Mouse (Mus musculus) liver, embryonic 11.5 days (tissue): ENCODE results near the gene Wdfy4. TPM values are rescaled to one million over a fixed set of nuclear protein-coding genes. Genes with fewer than 3 reads are reported as not detected.

Source experiments
- ATAC-seq: fragments of 200-750 bp; cut with Nextera tagmentation; replicated peaks from 2 replicates; pipeline ENCODE4 v1.8.0; 2017; ENCODE audit warnings: moderate number of reproducible peaks, mild to moderate bottlenecking, moderate TSS enrichment, moderate library complexity; ENCODE audit not compliant: low FRiP score
- DNase-seq: peaks from one replicate; pipeline ENCODE4 v3.0.0-alpha.2; 2017; ENCODE audit warnings: low spot score
- H3K27ac ChIP-seq: fragments of 300-500 bp; sonication (generic); 2 replicates; pipeline ENCODE4 v1.5.1; 2014; ENCODE audit warnings: mild to moderate bottlenecking, low read depth, low read length, control low read depth
- H3K27me3 ChIP-seq: fragments of 300-500 bp; sonication (generic); replicated peaks from 2 replicates; pipeline ENCODE4 v1.6.1; 2014; ENCODE audit warnings: low read length, mixed read lengths; ENCODE audit not compliant: control insufficient read depth, insufficient read depth
- H3K36me3 ChIP-seq: fragments of 300-500 bp; sonication (generic); 2 replicates; pipeline ENCODE4 v1.6.1; 2014; ENCODE audit warnings: mild to moderate bottlenecking, low read length, moderate library complexity, mixed read lengths; ENCODE audit not compliant: control insufficient read depth, insufficient read depth
- H3K4me1 ChIP-seq: fragments of 300-500 bp; sonication (generic); replicated peaks from 2 replicates; pipeline ENCODE4 v1.6.1; 2014; ENCODE audit warnings: low read length, mixed read lengths; ENCODE audit not compliant: control insufficient read depth, insufficient read depth
- H3K4me2 ChIP-seq: fragments of 300-500 bp; sonication (generic); 2 replicates; pipeline ENCODE4 v1.6.1; 2014; ENCODE audit warnings: mild to moderate bottlenecking, control low read depth, moderate library complexity
- H3K4me3 ChIP-seq: fragments of 300-500 bp; sonication (generic); 2 replicates; pipeline ENCODE4 v1.5.1; 2014; ENCODE audit warnings: low read depth, low read length, control low read depth
- H3K9ac ChIP-seq: fragments of 300-500 bp; sonication (generic); 2 replicates; pipeline ENCODE4 v1.6.1; 2014; ENCODE audit warnings: low read depth, low read length, control low read depth
- H3K9me3 ChIP-seq: fragments of 300-500 bp; sonication (generic); 2 replicates; pipeline ENCODE4 v1.6.1; 2016; ENCODE audit warnings: low read length, inconsistent platforms, mixed read lengths; ENCODE audit not compliant: control insufficient read depth
- WGBS: fragments of 180-500 bp; shearing (Covaris S2); extraction: QIAGEN DNeasy Blood & Tissue Kit; methylation state at CpG from one replicate; pipeline ENCODE4 v1.1.7; 2014; 5-methylcytosine and 5-hydroxymethylcytosine counted together
- polyA plus RNA-seq: library from polyadenylated mRNA; unstranded; fragments of >200 nt; fragmentation: Nextera tagmentation; extraction: Ambion mirVana; gene quantifications from 2 replicates; pipeline ENCODE4 v1.2.1, GENCODE M21; 2014

Wdfy4 gene
- polyA plus RNA-seq, 1 experiment from 2014 or later = 1.9 TPM

DNA sequence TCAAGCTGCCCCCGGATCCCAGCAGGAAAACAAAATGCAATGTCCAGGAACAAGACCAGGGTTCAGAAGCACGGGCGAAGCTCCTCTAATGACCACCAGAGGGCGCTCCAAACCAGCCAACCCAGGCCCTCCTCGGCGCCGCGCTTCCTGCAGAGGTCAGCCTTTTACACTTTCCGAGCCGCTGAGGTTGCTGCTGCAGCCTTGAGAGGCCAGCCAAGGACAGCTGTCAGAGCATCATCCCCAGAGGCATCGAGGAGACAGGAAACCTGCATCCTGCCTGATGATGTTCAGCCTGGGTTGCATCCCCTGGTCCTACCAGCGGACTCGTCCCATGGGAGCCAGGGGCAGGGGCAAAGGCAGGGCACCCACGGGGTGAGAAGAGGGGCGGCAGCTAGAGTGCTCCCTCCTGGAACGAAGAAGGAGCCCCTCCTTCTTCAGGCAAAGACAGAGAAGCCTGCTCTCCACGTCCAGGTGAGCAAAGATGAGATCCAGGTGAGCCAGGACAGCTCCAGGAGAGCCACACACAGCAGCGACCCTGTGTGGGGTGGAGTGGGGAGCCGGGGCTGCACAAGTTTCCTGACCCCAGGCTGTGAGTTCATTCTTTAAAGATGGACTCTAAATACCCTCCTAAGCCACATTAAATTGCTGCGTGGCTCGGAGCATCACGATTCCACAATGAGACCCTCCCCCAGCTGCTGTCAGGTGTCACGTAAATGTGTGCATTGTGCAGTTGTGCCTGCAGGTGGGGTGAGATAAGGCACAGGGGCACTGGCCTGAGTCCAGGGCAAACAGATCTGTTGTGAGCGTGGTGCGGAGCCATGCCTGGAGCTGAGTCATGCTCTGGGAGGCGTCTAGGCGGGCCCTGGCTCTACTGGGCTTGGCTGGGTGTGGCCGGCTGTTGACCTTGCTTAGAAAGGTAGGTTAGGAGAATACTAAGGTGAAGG, 28.8 kb upstream of the Wdfy4 start, which contains the start of gene Arhgap22:
TSS of gene Arhgap22 (plus strand) at position 204 of the 944 bp plus-strand sequence.
- peak; percentile 79 for ATAC-seq
- H3K4me1 ChIP-seq = peaks cover 10% of the 10 kb centered on the region
- no peaks in the 10 kb centered on the region for H3K9me3 ChIP-seq
- DNase-seq = peak; percentile 78
- H3K27ac ChIP-seq = no peak within 1 kb of the TSS
- peak within 1 kb of the TSS; percentile 41 for H3K4me2 ChIP-seq
- H3K4me3 ChIP-seq = no peak within 1 kb of the TSS
- no peak within 1 kb of the TSS for H3K9ac ChIP-seq
- H3K36me3 ChIP-seq = no peaks in the 10 kb centered on the region
- 14% methylated on average over 28 of the region's 28 CpGs for WGBS
- 0 out of 2 replicates have a peak, but pooled peaks cover 3% of the 10 kb centered on the region for H3K27me3 ChIP-seq

DNA sequence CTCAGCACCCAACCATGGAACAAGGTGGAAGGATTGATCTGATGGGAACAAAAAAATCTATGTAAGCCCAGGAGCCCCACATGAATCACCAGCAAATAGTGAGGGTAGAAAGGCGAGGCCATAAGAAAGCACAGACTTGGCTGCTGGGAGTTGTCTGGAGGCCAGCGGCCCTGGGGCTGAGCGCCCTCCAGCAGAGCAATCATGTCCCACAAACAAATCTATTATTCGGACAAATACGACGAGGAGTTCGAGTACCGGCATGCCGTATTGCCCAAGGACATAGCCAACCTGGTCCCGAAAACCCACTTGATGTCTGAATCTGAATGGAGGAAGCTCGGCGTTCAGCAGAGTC, 27.6 kb upstream of the Wdfy4 start:
- no peak overlapping the region for H3K27ac ChIP-seq
- DNase-seq (no peak), ATAC-seq (no peak)
- 0 out of 2 replicates have a peak, but pooled peaks cover 3% of the 10 kb centered on the region for H3K27me3 ChIP-seq
- no peak overlapping the region for H3K4me2 ChIP-seq
- WGBS = 83% methylated on average over 12 of the region's 12 CpGs
- peaks cover 10% of the 10 kb centered on the region for H3K4me1 ChIP-seq
- no peak overlapping the region for H3K4me3 ChIP-seq
- H3K9ac ChIP-seq = no peak overlapping the region
- no peaks in the 10 kb centered on the region for H3K36me3 ChIP-seq
- no peaks in the 10 kb centered on the region for H3K9me3 ChIP-seq

DNA sequence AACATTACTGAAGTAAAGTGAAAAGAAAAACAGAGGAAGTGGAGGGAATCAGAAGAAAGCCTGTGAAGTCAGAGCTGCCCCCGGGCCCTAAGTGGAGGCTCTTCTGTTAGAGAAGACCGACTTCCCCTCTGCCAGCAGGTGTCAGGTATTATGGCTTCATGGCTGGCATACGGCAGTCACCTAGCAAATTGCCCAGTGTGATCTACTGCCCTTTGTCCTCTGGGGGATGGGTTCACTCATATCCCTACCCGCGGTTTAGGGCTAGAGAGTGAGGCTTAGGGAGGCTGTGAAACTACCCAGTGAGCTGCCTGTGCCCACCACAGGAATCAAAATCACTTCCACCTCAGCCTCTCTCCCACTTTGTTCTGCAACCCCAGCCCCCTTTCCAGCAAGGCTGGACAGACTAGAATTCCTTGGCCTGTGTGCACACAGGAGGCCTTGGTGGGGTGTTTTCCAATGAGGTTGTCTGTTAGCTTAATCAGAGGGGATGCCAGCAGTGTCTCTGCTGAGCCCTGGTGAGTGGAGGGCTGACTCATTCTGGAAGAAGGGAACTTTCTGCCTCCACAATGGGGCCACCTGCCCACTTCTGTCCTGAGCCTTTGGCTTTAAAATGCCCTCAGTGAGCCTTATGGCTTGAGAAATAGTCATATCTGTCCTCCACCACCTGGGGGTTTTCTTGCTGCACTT, 27.1 kb upstream of the Wdfy4 start:
- H3K27ac ChIP-seq = no peak overlapping the region
- no peak overlapping the region for H3K9ac ChIP-seq
- no peak for ATAC-seq
- no peak overlapping the region for H3K4me3 ChIP-seq
- 58% methylated on average over 5 of the region's 5 CpGs for WGBS
- no peak overlapping the region for H3K4me2 ChIP-seq
- H3K9me3 ChIP-seq = no peaks in the 10 kb centered on the region
- DNase-seq = no peak
- peaks cover 3% of the 10 kb centered on the region; the same call in 1 of the 2 replicates for H3K27me3 ChIP-seq
- H3K36me3 ChIP-seq = no peaks in the 10 kb centered on the region
- H3K4me1 ChIP-seq = peaks cover 10% of the 10 kb centered on the region

DNA sequence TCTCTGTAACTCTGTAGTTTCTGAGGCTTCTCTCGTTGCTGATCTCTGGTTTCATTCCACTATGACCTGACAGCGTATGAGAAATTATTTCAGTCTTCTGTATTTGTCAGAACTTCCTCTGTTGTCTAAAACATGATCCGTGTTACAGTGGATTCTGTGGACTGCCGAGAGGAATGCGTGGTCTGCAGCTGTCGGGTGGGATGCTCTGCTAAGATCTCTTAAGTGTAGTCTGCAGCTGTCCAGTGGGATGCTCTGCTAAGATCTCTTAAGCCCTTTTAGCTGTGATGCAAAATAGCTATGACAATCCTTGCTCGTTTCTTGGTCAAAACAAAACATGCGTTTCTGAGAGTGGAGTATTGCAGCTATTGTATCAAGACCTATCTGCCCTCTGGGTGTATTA, 25.5 kb upstream of the Wdfy4 start:
- H3K4me3 ChIP-seq = no peak overlapping the region

DNA sequence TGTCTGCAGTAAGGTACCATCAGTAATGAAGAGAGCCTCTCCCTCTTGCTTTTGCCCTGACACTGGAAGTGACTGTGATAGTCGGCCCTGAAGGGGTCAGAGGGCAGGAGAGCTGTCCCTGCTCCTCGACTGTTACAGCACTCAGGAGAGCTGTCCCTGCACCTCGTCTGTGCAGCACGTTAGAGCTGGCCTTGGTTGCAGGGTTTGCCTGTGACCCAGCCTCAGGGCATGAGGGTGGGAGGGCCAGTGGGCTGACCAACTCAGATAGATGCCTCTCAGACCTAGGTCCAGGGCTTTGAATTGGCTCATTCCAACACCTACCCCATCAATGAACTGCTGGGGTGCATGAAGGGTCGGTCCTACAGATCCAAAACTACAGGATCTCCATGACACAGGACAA, 23.0 kb upstream of the Wdfy4 start:
- no peak overlapping the region for H3K4me2 ChIP-seq
- no peaks in the 10 kb centered on the region; the same call in 1 of the 2 replicates for H3K4me1 ChIP-seq
- DNase-seq (no peak), ATAC-seq (no peak)
- 28% methylated on average over 5 of the region's 5 CpGs for whole genome bisulfite sequencing
- H3K9ac ChIP-seq = no peak overlapping the region
- H3K4me3 ChIP-seq = no peak overlapping the region
- no peaks in the 10 kb centered on the region for H3K36me3 ChIP-seq
- no peaks in the 10 kb centered on the region; the same call in 1 of the 2 replicates for H3K27me3 ChIP-seq
- no peaks in the 10 kb centered on the region for H3K9me3 ChIP-seq
- no peak overlapping the region for H3K27ac ChIP-seq

More for the DNA sequence above, 25.5 kb upstream of the Wdfy4 start:
- Histone ChIP-seq H3K36me3 (no peaks in the 10 kb centered on the region), H3K27me3 (peaks cover 3% of the 10 kb centered on the region; the same call in 1 of the 2 replicates), H3K9me3 (no peaks in the 10 kb centered on the region), H3K27ac (no peak overlapping the region), H3K4me2 (no peak overlapping the region), H3K4me1 (peaks cover 10% of the 10 kb centered on the region), H3K9ac (no peak overlapping the region)
- ATAC-seq = no peak
- WGBS = 68% methylated on average over 8 of the region's 8 CpGs
- DNase-seq = no peak

DNA sequence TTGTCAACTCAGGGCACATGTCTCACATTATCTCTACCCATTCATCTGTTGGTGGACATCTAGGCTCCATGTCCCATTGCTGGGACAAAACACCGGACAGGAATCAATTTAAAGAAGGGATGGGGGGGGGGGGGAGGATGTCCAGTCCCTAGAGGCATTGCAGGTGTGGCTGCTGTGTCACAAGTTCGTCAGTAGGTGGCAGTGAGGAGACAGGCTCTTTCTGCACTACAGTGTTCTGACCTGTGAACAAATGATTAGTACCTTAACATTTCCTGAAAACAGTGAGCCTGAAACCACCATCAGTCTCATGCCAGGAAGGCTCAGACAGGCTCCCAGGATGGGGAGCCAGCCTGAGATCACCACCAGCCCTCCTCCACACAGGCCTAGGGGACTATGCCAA, 21.7 kb upstream of the Wdfy4 start:
- 13% methylated on average over 2 of the region's 2 CpGs for WGBS

DNA sequence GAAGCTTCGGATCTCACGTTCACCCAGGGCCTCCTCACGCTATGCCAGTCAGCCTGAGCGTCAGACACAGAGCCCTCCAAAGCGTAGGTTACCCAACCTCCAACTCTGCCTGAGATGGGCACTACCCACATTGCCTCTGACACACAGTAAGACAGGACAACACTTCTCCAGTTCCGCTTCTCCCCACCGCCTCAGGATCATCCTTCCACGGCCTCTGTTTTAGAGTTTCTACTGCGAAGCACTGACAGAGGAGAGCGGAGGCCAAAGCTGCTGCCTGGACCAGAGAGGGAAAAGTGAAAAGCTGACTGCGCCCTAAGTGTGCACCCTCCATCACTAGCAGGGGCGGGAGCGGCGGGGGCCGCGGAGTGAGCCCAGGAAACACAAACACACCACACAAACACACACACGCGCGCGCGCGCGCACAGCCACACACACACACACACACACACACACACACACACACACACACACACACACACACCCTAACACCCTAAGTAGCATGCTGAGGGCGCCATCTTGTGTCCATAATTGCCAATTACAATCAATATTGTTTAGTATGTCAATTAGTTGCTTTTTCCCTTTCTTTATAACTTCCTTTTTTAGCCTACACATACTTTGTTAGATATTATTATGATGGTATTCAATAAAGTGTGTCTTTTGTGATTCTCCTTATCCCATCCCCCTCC, 20.1 kb upstream of the Wdfy4 start:
- Histone ChIP-seq H3K9ac (no peak overlapping the region), H3K4me2 (peak overlapping the region; percentile 38), H3K4me1 (no peaks in the 10 kb centered on the region), H3K9me3 (no peaks in the 10 kb centered on the region), H3K4me3 (no peak overlapping the region), H3K27me3 (no peaks in the 10 kb centered on the region; the same call in 1 of the 2 replicates), H3K36me3 (no peaks in the 10 kb centered on the region), H3K27ac (no peak overlapping the region)
- 36% methylated on average over 24 of the region's 24 CpGs for WGBS
- DNase-seq = no peak
- no peak for ATAC-seq

More for the DNA sequence above, 21.7 kb upstream of the Wdfy4 start:
- no peak overlapping the region for H3K27ac ChIP-seq
- H3K9ac ChIP-seq = no peak overlapping the region
- no peak for ATAC-seq
- DNase-seq = no peak
- no peak overlapping the region for H3K4me2 ChIP-seq
- H3K4me3 ChIP-seq = no peak overlapping the region
- no peaks in the 10 kb centered on the region for H3K36me3 ChIP-seq
- H3K9me3 ChIP-seq = no peaks in the 10 kb centered on the region
- no peaks in the 10 kb centered on the region; the same call in 1 of the 2 replicates for H3K27me3 ChIP-seq
- no peaks in the 10 kb centered on the region for H3K4me1 ChIP-seq

DNA sequence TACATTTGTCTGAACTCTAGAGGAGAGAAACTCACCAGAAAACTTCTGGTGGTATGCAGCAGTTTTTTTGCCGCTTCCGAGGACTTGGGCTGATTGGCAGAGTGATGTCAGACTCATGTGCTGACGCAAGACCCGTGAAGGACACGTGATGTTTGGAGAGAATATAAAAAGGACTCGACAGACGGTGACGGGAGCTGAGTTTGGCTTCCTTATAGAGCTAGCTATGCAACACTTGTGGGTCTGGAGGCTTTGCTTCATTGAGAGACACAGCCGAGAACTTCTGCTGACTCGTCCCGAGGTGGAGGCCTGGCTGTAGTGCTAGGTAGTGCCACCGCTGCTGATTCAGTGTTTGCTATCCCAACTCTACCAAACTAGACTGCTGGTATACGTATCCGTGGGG, 18.5 kb upstream of the Wdfy4 start:
- Histone ChIP-seq H3K27ac (no peak overlapping the region), H3K4me1 (no peaks in the 10 kb centered on the region), H3K4me2 (no peak overlapping the region), H3K9ac (no peak overlapping the region), H3K27me3 (no peaks in the 10 kb centered on the region; the same call in 1 of the 2 replicates), H3K9me3 (no peaks in the 10 kb centered on the region), H3K36me3 (no peaks in the 10 kb centered on the region), H3K4me3 (no peak overlapping the region)
- no peak for DNase-seq
- WGBS = 71% methylated on average over 14 of the region's 14 CpGs
- no peak for ATAC-seq
